Mouse (Mus musculus): ENCODE results near the gene A630095N17Rik.
"Not testable (repeated sequence)": the region's sequence is repeated elsewhere in the genome, so short reads cannot be mapped to it uniquely, and the experiment has no call there.

Gene A630095N17Rik

GRCm38 (mm10) chr1:75244175-75244826 lies 12.4 kb upstream of the A630095N17Rik start:
- in situ Hi-C loops (cut with MboI, MseI): no loop called here

GRCm38 (mm10) chr1:75243411-75243810 lies 11.5 kb upstream of the A630095N17Rik start:
- in situ Hi-C loops (cut with MboI, MseI): no loop called here

GRCm38 (mm10) chr1:75239591-75239990 lies 7.7 kb upstream of the A630095N17Rik start:
- in situ Hi-C loops (cut with MboI, MseI): loop anchor here in 1 of 2 experiments (5.0 kb wide), 1 partner anchor 78 kb away; the partner anchor contains the start of gene Dnpep

GRCm38 (mm10) chr1:75236117-75237050 lies 4.5 kb upstream of the A630095N17Rik start, which contains the start of gene Dnajb2:
Gene Dnajb2, plus strand, starts transcription at chr1:75236406.
- in situ Hi-C loops (cut with MboI, MseI): loop anchor here in 1 of 2 experiments (5.0 kb wide), 1 partner anchor 81 kb away; the partner anchor contains the start of gene Dnpep

- in situ Hi-C loops (cut with MboI, MseI): loop anchor here in 1 of 2 experiments (5.0 kb wide), 1 partner anchor 83 kb away; the partner anchor contains the start of gene Dnpep
Measured at GRCm38 (mm10) chr1:75234606-75235005, 2.7 kb upstream of the A630095N17Rik start.

GRCm38 (mm10) chr1:75232489-75232888 lies 587 bp upstream of the A630095N17Rik start:
- in situ Hi-C loops (cut with MboI, MseI): not testable (repeated sequence)

- in situ Hi-C loops (cut with MboI, MseI): no loop called here
Measured at GRCm38 (mm10) chr1:75231224-75231623, 678 bp downstream of the A630095N17Rik start.

DNA sequence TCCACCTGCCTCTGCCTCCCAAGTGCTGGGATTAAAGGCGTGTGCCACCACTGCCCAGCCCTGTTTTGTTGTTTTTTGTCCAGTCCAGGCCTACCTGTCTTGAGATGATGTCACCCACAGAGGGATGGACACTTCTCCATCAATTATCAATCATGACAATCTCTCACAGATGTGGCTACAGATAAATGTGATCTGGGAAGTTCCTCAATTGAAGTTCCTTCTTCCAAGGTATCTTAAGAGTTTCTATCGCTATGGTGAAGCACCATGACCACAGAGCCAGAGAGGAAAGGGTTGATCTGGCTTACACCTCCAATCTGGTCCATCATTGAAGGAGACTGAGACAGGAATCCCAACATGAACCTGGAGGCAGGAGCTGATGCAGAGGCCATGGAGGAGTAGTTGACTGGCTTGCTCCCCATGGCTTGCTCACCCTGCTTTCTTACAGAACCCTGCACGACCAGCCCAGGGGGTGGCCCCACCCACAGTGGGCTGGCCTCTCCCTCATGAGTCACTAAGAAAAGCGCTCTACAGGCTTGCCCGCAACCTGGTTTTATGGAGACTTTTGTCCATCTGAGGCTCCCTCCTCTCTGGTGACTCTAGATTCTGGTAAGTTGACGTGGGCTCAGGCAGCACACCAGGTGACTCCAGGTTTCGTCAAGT lies 1.4 kb downstream of the A630095N17Rik start:
- in situ Hi-C loops (cut with MboI, MseI): no loop called here

DNA sequence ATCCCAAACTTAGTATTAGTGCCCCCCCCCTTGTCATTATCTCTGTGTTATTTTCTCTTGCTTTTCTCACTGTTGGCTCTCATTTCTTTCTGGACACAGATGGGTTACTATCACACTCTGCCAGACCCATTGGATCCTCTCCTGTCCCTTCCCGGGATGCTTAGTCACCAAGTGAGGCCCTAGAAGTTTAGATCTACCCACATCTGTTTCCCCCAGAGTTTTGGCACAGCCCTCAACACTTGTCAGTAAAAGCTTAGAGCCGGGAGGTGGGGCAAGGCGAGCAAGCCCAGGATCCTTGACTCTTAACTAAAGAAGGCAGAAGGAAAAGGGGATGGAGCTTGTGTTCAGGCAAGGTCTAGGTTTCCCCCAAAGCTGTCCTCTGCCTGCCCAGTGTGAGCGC lies 2.7 kb downstream of the A630095N17Rik start:
- in situ Hi-C loops (cut with MboI, MseI): no loop called here

GRCm38 (mm10) chr1:75227653-75228052 lies 4.2 kb downstream of the A630095N17Rik start:
- in situ Hi-C loops (cut with MboI, MseI): no loop called here

DNA sequence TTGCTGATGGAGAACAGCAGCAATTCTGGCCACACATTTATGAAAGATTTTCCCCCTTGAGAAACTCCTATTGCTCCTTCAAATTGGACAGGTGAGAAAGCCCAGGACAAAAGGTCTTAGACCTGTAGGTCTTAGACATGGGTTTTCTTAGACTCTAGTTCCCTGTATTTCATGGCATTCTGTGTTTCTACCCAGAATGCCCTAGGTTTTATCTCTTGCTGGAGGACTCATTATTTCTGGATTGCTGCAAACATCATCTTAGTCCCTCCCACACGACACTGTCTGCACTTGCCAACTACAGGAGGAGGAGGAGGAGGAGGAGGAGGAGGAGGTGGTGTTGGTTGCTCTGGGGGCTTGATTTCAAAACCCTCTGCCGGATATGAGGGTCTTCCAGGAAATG lies 5.8 kb downstream of the A630095N17Rik start:
- in situ Hi-C loops (cut with MboI, MseI): no loop called here

DNA sequence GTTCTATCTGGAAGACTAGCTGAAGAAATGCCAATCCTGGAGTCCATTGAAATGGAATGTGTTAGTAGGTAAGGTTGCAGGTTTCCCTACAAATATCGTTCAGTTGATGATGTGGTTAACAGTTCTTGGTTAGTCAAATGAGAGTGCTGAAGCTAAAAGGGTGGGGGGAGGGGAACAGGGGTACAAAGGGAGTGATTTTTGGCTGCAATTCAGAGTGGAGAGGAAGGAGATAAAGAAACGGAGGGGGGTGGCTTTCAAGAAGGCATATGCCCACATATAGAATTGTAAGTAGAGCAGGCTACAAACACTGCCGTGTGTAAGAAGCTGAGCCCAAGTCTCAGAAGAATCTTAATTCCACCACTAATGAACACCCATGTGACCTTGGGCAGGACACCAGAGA lies 6.4 kb downstream of the A630095N17Rik start:
- in situ Hi-C loops (cut with MboI, MseI): no loop called here

- in situ Hi-C loops (cut with MboI, MseI): no loop called here
Measured at GRCm38 (mm10) chr1:75223532-75223931, 8.4 kb downstream of the A630095N17Rik start.

DNA sequence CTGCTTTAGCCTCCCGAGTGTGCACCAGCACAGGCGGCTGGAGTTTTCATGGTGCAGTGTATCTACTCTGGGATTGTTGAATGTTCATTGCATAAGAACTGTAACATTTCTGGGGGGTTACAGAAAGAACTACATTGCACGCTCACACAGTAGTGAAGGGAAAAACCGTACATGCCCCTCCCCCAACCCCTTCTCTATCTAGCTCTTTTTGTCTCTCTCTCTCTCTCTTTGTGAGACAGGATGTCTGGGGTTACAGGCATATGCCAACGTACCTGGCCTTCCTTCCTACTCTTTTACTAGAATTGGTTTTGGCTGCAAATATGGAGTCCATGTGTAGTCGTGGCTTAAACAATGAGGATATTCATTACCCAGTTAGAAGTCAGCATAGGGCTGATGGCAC lies 9.0 kb downstream of the A630095N17Rik start:
- in situ Hi-C loops (cut with MboI, MseI): no loop called here

- in situ Hi-C loops (cut with MboI, MseI): no loop called here
Measured at GRCm38 (mm10) chr1:75221538-75221937, 10.4 kb downstream of the A630095N17Rik start.

DNA sequence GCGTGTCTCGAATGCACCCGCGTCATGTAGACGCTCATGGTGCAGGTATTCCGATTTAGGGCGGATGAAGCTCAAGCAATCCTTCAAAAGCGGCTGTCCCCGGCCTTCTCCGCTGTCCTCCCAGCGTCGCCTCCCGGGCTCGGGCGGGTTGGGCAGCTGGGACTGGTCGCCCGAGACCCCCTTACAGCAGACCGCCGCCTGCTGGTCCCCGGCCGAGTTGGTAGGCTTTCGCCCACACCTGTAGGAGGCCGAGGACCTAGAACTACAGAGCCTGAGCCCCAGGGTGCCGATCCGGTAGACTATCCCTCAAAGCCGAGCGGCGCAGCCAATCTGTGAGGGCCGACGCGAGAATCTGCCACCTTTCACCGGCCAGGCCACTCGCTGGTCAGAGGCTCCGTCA lies 12.4 kb downstream of the A630095N17Rik start, which contains the start of gene Tuba4a:
TSS of gene Tuba4a (minus strand) at position 335 of the 400 bp plus-strand sequence.
- in situ Hi-C loops (cut with MboI, MseI): loop anchor here (10.0 kb wide), 3 partner anchors 95 to 625 kb away; partner anchors contain the start of genes Dnpep (in 1 of the 2) and Nhej1 (in 1 of the 2)

DNA sequence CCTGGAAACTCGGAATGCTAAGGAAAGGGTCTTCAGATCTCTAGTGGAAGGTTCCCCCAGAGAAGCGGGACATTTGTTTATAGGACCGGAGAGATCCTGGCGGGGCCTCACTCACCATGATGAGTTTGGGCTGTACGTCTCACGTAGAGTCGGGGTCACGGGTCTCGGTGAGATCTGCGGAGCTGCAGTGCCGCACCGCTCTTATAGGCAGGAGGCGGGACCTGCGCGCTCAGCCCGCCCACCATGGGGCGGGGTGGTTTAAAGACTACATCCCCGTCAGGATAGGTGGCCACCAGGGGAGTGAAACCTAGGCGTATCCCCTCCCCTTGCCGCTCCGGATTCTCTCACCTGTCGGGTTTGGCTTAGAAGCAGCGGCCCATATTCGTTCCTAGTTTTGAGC lies 12.8 kb downstream of the A630095N17Rik start:
- in situ Hi-C loops (cut with MboI, MseI): loop anchor here (10.0 kb wide), 3 partner anchors 94 to 624 kb away; partner anchors contain the start of genes Dnpep (in 1 of the 2) and Nhej1 (in 1 of the 2)

- in situ Hi-C loops (cut with MboI, MseI): loop anchor here (10.0 kb wide), 3 partner anchors 94 to 624 kb away; partner anchors contain the start of genes Dnpep (in 1 of the 2) and Nhej1 (in 1 of the 2)
Measured at GRCm38 (mm10) chr1:75218227-75219001, 13.5 kb downstream of the A630095N17Rik start.

- in situ Hi-C loops (cut with MboI, MseI): loop anchor here (10.0 kb wide), 3 partner anchors 93 to 623 kb away; partner anchors contain the start of genes Dnpep (in 1 of the 2) and Nhej1 (in 1 of the 2)
Measured at GRCm38 (mm10) chr1:75217893-75218226, 14.0 kb downstream of the A630095N17Rik start.
